Mouse (Mus musculus): ENCODE results near the gene A630001G21Rik. TPM values are rescaled to one million over a fixed set of nuclear protein-coding genes. Genes with fewer than 3 reads are reported as not detected.

The A630001G21Rik gene
- total and polyA plus RNA-seq, 3 experiments: 0.86 to 2.3 (median 0.97) TPM

GRCm38 (mm10) chr1:85767754-85768153, 10.7 kb downstream of the A630001G21Rik start:
- no peak for DNase-seq

GRCm38 (mm10) chr1:85766120-85766519, 12.3 kb downstream of the A630001G21Rik start:
- DNase-seq: no peak

GRCm38 (mm10) chr1:85764291-85764690, 14.2 kb downstream of the A630001G21Rik start:
- DNase-seq: no peak

DNA sequence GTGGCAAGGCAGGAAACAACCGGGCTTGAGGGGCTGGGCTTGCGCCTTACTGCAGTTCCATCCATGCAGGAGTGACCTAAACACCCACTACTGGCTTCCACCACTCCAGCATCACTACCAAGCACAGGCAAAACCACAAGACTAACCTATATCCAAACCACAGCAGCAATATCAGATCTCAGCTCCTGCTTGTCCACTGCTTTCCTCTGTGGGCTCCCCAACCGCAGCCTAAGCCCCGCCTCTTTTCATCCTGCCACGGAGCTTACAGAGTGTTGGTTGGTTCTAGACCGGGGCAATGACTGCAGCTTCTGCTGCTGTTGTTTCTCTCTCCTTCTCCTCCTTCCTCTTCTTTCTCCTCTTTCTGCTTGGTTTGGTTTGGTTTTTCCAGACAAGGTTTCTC, 15.1 kb downstream of the A630001G21Rik start:
- no peak for DNase-seq

GRCm38 (mm10) chr1:85761665-85762064, 16.8 kb downstream of the A630001G21Rik start:
- DNase-seq: no peak

DNA sequence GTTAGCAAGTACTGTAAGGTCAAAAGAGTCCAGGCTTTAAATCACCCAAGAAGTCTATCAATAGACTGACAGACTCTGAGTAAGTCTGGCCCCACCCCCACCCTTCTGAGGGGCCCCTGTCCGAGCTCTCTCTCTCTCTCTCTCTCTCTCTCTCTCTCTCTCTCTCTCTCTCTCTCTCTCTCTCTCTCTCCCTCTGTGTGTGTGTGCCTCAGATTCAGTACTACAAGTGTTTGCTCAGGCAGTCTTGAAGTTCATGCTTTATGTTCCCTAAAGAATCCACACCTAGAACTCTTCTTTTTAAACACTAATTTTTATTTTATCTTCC, 19.5 kb downstream of the A630001G21Rik start:
- no peak for DNase-seq

GRCm38 (mm10) chr1:85758231-85758968, 20.0 kb downstream of the A630001G21Rik start:
- no peak for DNase-seq

DNA sequence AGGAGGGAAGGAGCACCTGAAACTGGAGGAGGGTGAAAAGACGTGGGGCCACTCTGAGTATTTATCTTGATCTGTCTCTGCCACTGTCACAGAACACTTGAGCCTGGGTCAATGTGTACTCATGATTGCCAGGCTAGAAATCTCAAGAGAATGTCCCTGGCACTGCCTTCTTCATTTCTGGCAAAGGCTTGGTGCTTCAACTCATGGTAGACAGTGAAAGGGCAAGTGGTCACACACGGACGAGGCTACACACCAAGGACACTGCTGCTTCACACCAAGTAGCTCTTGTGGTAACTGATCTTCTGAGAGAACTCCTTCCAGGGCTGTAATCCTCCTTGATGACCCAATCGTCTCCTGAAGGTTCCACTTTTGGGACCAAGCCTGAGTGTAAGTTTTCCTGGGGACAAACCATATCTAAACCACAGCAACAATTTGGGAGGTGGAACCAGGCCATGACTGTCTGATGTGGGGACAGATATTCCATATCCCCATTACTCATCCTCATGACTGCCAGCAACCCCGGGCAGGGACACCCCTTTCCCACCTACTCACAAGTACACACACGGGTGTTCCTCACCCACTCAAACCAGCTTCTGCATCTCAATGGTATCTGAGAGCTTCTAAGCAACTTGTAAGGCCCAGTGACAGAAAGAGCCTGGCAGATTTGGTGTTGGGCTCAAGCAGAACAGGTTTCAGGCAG, 20.8 kb downstream of the A630001G21Rik start:
- DNase-seq: no peak

GRCm38 (mm10) chr1:85751932-85752680, 26.3 kb downstream of the A630001G21Rik start:
- no peak for DNase-seq

- DNase-seq: peak; percentile 70
These were observed 26.9 kb downstream of the A630001G21Rik start for GRCm38 (mm10) chr1:85751494-85751893.

GRCm38 (mm10) chr1:85750650-85751049, 27.8 kb downstream of the A630001G21Rik start:
- no peak for DNase-seq

GRCm38 (mm10) chr1:85749829-85750228, 28.6 kb downstream of the A630001G21Rik start:
- DNase-seq: no peak

DNA sequence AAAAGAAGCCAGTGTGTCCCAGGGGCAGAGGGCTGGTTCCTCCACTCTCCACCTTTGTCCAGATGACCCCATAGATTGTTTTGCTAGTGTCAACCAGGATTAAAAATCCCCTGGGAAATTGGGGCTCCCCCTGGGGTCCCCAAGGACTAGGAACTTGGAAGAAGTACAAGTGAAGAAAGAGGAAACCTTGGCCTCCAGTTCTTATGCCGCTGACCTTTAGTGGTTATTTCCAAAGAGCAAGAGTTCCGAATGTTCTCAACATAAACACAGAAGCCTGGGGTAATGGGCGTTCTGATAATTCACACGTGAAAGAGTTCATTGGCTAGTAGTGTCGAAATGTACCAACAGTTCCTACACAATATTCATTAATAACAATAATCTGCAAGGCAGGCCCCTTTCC, 31.9 kb downstream of the A630001G21Rik start:
- DNase-seq: no peak

GRCm38 (mm10) chr1:85744539-85744938, 33.9 kb downstream of the A630001G21Rik start:
- no peak for DNase-seq

- DNase-seq: no peak
These were observed 35.4 kb downstream of the A630001G21Rik start for GRCm38 (mm10) chr1:85742916-85743505.

DNA sequence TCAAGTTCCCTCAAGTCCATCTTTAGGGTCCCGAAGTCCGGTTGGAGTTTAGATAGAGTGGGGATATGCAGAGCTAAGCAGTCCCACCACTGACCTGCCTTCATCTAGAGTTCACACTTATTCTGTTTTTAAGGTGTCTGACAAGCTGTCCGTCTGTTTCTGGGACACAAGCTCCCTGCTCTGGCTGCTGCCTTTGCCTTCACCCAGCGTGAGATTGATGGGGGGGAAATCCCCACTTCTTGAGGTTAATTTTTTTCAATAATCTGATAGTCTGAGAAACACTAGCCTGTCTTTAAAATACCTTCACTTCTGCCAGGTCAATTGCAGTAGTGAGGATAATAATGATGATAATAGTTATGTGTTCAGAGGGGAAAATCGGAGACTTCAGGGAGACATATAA, 36.1 kb downstream of the A630001G21Rik start:
- DNase-seq: no peak

GRCm38 (mm10) chr1:85740923-85741322, 37.5 kb downstream of the A630001G21Rik start:
- no peak for DNase-seq

DNA sequence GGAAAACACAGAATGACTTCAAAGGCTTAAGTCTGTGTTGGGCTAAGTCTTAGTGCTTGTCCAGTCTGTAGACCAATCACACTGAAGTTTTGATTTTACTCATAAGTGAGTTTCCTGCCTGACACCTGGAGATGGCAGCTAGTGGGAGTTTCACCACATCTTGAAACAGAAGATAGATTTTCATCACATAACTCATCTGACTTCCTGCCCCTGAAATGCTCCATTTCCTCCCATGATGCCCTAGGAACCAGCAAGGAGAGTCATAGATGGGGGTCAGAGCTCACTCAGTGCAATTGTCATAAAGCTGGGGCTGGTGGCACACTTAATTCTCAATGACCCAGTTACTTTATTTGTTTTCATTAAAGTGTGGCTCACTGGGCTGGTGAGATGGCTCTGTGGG, 38.6 kb downstream of the A630001G21Rik start:
- no peak for DNase-seq

DNA sequence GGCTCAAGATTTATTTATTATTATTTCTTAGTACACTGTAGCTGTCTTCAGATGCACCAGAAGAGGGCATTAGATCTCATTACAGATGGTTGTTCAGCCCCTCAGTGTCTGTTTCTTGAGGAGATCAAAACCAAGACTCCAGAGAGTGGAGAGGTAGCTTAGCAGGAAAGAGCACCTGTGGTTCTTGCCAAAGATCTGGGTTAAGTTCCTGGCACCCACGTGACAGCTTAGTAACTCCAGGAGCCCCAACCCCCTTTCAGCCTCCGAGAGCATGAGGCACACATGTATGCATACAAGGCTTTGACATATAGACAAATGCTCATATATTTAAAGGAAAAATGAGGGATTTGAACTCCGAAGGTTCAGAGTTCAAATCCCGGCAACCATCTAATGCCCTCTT, 39.4 kb downstream of the A630001G21Rik start:
- DNase-seq: no peak

- DNase-seq: peak; percentile 68
These were observed 41.9 kb downstream of the A630001G21Rik start for GRCm38 (mm10) chr1:85736355-85737184.

- peak; percentile 38 for DNase-seq
These were observed 42.9 kb downstream of the A630001G21Rik start for GRCm38 (mm10) chr1:85735463-85736123.
